Mouse (Mus musculus) lung, embryonic 14.5 days (tissue): ENCODE data around the gene Olfr508. TPM values are rescaled to one million over a fixed set of nuclear protein-coding genes. Genes with fewer than 3 reads are reported as not detected.
"Not testable (repeated sequence)": the region's sequence is repeated elsewhere in the genome, so short reads cannot be mapped to it uniquely, and the experiment has no call there.

Experiments
- ATAC-seq: fragments of 200-750 bp; cut with Nextera tagmentation; 2 replicates; pipeline ENCODE4 v1.8.0; 2017; ENCODE audit warnings: mild to moderate bottlenecking, moderate TSS enrichment, moderate library complexity; ENCODE audit not compliant: insufficient read depth
- DNase-seq: peaks from one replicate; pipeline ENCODE4 v3.0.0-alpha.2; 2015
- H3K27ac ChIP-seq: fragments of 300-500 bp; sonication (generic); 2 replicates; pipeline ENCODE4 v1.5.1; 2014; ENCODE audit warnings: low read depth, mild to moderate bottlenecking, moderate library complexity
- H3K27me3 ChIP-seq: fragments of 300-500 bp; sonication (generic); 2 replicates; pipeline ENCODE4 v1.6.1; 2014; ENCODE audit warnings: low read length, control low read depth; ENCODE audit not compliant: insufficient read depth
- H3K36me3 ChIP-seq: fragments of 300-500 bp; sonication (generic); 2 replicates; pipeline ENCODE4 v1.6.1; 2014; ENCODE audit warnings: control low read depth; ENCODE audit not compliant: insufficient read depth
- H3K4me1 ChIP-seq: fragments of 300-500 bp; sonication (generic); 2 replicates; pipeline ENCODE4 v1.6.1; 2014; ENCODE audit warnings: antibody characterized with exemption, control low read depth; ENCODE audit not compliant: insufficient read depth
- H3K4me2 ChIP-seq: fragments of 300-500 bp; sonication (generic); 2 replicates; pipeline ENCODE4 v1.6.1; 2014; ENCODE audit warnings: mild to moderate bottlenecking
- H3K4me3 ChIP-seq: fragments of 300-500 bp; sonication (generic); 2 replicates; pipeline ENCODE4 v1.5.1; 2014; ENCODE audit warnings: low read depth, low read length
- H3K9ac ChIP-seq: fragments of 300-500 bp; sonication (generic); 2 replicates; pipeline ENCODE4 v1.6.1; 2014
- H3K9me3 ChIP-seq: fragments of 300-500 bp; sonication (generic); 2 replicates; pipeline ENCODE4 v1.6.1; 2016; ENCODE audit warnings: low read depth, low read length, control low read depth
- CTCF ChIP-seq: IDR thresholded peaks from 2 replicates; pipeline ENCODE4 v1.5.1; 2016; ENCODE audit warnings: antibody characterized with exemption, low read depth
- WGBS: fragments of 180-500 bp; shearing (Covaris S2); extraction: QIAGEN DNeasy Blood & Tissue Kit; methylation state at CpG from one replicate; pipeline ENCODE4 v1.1.7; 2014; 5-methylcytosine and 5-hydroxymethylcytosine counted together
- polyA plus RNA-seq: library from polyadenylated mRNA; unstranded; fragments of >200 nt; fragmentation: Nextera tagmentation; extraction: Ambion mirVana; gene quantifications from 2 replicates; pipeline ENCODE4 v1.2.1, GENCODE M21; 2014

Gene Olfr508
- not detected in 2 replicates for polyA plus RNA-seq

GRCm38 (mm10) chr7:108629694-108630093, at the start of gene Olfr508:
Gene Olfr508 (plus strand): TSS chr7:108629994.
- Histone ChIP-seq H3K27ac (no peak within 1 kb of the TSS), H3K36me3 (no peaks in the 10 kb centered on the region), H3K4me1 (no peaks in the 10 kb centered on the region), H3K4me3 (no peak within 1 kb of the TSS), H3K4me2 (no peak within 1 kb of the TSS), H3K9ac (no peak within 1 kb of the TSS), H3K27me3 (no peaks in the 10 kb centered on the region), H3K9me3 (no peaks in the 10 kb centered on the region)
- WGBS, result 78% methylated on average over 3 of the region's 3 CpGs
- DNase-seq, result no peak
- ATAC-seq, result no peak
- no peak for TF ChIP-seq CTCF

- Histone ChIP-seq H3K4me1 (no peaks in the 10 kb centered on the region), H3K27me3 (no peaks in the 10 kb centered on the region), H3K9me3 (no peaks in the 10 kb centered on the region), H3K27ac (no peak overlapping the region), H3K9ac (no peak overlapping the region), H3K4me3 (no peak overlapping the region), H3K36me3 (no peaks in the 10 kb centered on the region), H3K4me2 (no peak overlapping the region)
- no peak for ATAC-seq
- no peak for TF ChIP-seq CTCF
- WGBS, result 95% methylated on average over 1 of the region's 1 CpGs
- no peak for DNase-seq
Observed at GRCm38 (mm10) chr7:108589797-108590196, 40.0 kb upstream of the Olfr508 start.

- H3K4me2 ChIP-seq, H3K27me3 ChIP-seq, H3K36me3 ChIP-seq, DNase-seq, ATAC-seq, H3K9me3 ChIP-seq, H3K9ac ChIP-seq, H3K4me1 ChIP-seq, H3K27ac ChIP-seq, H3K4me3 ChIP-seq: not testable (repeated sequence)
- WGBS, result 73% methylated on average over 3 of the region's 3 CpGs
Observed at GRCm38 (mm10) chr7:108601916-108602315, 27.9 kb upstream of the Olfr508 start.

GRCm38 (mm10) chr7:108610487-108610886, 19.3 kb upstream of the Olfr508 start, which contains the start of gene Olfr506:
Gene Olfr506 (plus strand): TSS chr7:108610787.
- Histone ChIP-seq H3K4me3 (no peak within 1 kb of the TSS), H3K27me3 (no peaks in the 10 kb centered on the region), H3K4me1 (no peaks in the 10 kb centered on the region), H3K36me3 (no peaks in the 10 kb centered on the region), H3K27ac (no peak within 1 kb of the TSS), H3K9ac (no peak within 1 kb of the TSS), H3K9me3 (no peaks in the 10 kb centered on the region), H3K4me2 (no peak within 1 kb of the TSS)
- no peak for TF ChIP-seq CTCF
- DNase-seq, result no peak
- ATAC-seq, result no peak

GRCm38 (mm10) chr7:108614110-108614509, 15.7 kb upstream of the Olfr508 start:
- no peaks in the 10 kb centered on the region for H3K4me1 ChIP-seq
- TF ChIP-seq CTCF, result no peak
- 71% methylated on average over 2 of the region's 2 CpGs for WGBS
- ATAC-seq (no peak), DNase-seq (no peak)
- no peak overlapping the region for H3K9ac ChIP-seq
- no peaks in the 10 kb centered on the region for H3K27me3 ChIP-seq
- no peak overlapping the region for H3K4me3 ChIP-seq
- H3K27ac ChIP-seq, result no peak overlapping the region
- no peak overlapping the region for H3K4me2 ChIP-seq
- H3K9me3 ChIP-seq, result no peaks in the 10 kb centered on the region
- H3K36me3 ChIP-seq, result no peaks in the 10 kb centered on the region

GRCm38 (mm10) chr7:108616781-108617180, 13.0 kb upstream of the Olfr508 start:
- not testable (repeated sequence) for H3K27ac ChIP-seq, H3K27me3 ChIP-seq, H3K36me3 ChIP-seq, H3K4me3 ChIP-seq, ATAC-seq, H3K9ac ChIP-seq, H3K4me2 ChIP-seq, DNase-seq, H3K4me1 ChIP-seq, H3K9me3 ChIP-seq
- WGBS, result 70% methylated on average over 3 of the region's 3 CpGs

- no peak within 1 kb of the TSS for H3K4me3 ChIP-seq
- no peak within 1 kb of the TSS for H3K9ac ChIP-seq
- ATAC-seq, result no peak
- no peak for DNase-seq
- H3K9me3 ChIP-seq, result no peaks in the 10 kb centered on the region
- 63% methylated on average over 2 of the region's 2 CpGs for WGBS
- TF ChIP-seq CTCF, result no peak
- H3K27me3 ChIP-seq, result no peaks in the 10 kb centered on the region
- no peaks in the 10 kb centered on the region for H3K4me1 ChIP-seq
- no peak within 1 kb of the TSS for H3K27ac ChIP-seq
- H3K36me3 ChIP-seq, result no peaks in the 10 kb centered on the region
- H3K4me2 ChIP-seq, result no peak within 1 kb of the TSS
Observed at GRCm38 (mm10) chr7:108621514-108621913, 8.3 kb upstream of the Olfr508 start, which contains the start of gene Olfr507. Gene Olfr507 (plus strand): TSS chr7:108621814.

- H3K4me1 ChIP-seq, result no peaks in the 10 kb centered on the region
- H3K27ac ChIP-seq, result no peak within 1 kb of the TSS
- ATAC-seq (no peak), DNase-seq (no peak)
- no peaks in the 10 kb centered on the region for H3K27me3 ChIP-seq
- H3K4me3 ChIP-seq, result no peak within 1 kb of the TSS
- no peak within 1 kb of the TSS for H3K4me2 ChIP-seq
- H3K36me3 ChIP-seq, result no peaks in the 10 kb centered on the region
- H3K9me3 ChIP-seq, result no peaks in the 10 kb centered on the region; the same call in 1 of the 2 replicates
- no peak for TF ChIP-seq CTCF
- H3K9ac ChIP-seq, result no peak within 1 kb of the TSS
Observed at GRCm38 (mm10) chr7:108651806-108652205, 22.0 kb downstream of the Olfr508 start, which contains the start of gene Olfr509. Gene Olfr509 (minus strand): TSS chr7:108651906.
